Mouse (Mus musculus): ENCODE measurements at regions not wholly inside any gene's neighbourhood (a gene's known extent, or its start where the extent isn't known, plus 50 kb on each side); places are given as distances from the start of the nearest gene placed in this dataset.

- DNase-seq (ENCODE audit: low read depth, low spot score): no peak
These were observed 86.5 kb upstream of the Serbp1 start for GRCm38 (mm10) chr6:67151515-67151914.

GRCm38 (mm10) chr6:67149425-67149824 lies 88.6 kb upstream of the Serbp1 start:
- DNase-seq (ENCODE audit: low read depth, low spot score): no peak

GRCm38 (mm10) chr6:67146708-67147107 lies 91.3 kb upstream of the Serbp1 start:
- no peak for DNase-seq (ENCODE audit: low read depth, low spot score)

- DNase-seq (ENCODE audit: low read depth, low spot score): no peak
These were observed 92.0 kb upstream of the Serbp1 start for GRCm38 (mm10) chr6:67145969-67146368.

- peak; percentile 42 for DNase-seq (ENCODE audit: low read depth, low spot score)
These were observed 92.8 kb upstream of the Serbp1 start for GRCm38 (mm10) chr6:67144946-67145716.

GRCm38 (mm10) chr6:67142179-67142578 lies 95.8 kb upstream of the Serbp1 start:
- no peak for DNase-seq (ENCODE audit: low read depth, low spot score)

- no peak for DNase-seq (ENCODE audit: low read depth, low spot score)
These were observed 97.2 kb upstream of the Serbp1 start for GRCm38 (mm10) chr6:67140645-67141250.

GRCm38 (mm10) chr6:67139012-67139375 lies 99.0 kb upstream of the Serbp1 start:
- DNase-seq (ENCODE audit: low read depth, low spot score): no peak

- peak; percentile 92 for DNase-seq (ENCODE audit: low read depth, low spot score)
These were observed 99.5 kb upstream of the Serbp1 start for GRCm38 (mm10) chr6:67138302-67139011.

- DNase-seq (ENCODE audit: low read depth, low spot score): no peak
These were observed 100.2 kb upstream of the Gadd45a start for GRCm38 (mm10) chr6:67137482-67137881.

GRCm38 (mm10) chr6:67134915-67135314 lies 97.7 kb upstream of the Gadd45a start:
- DNase-seq (ENCODE audit: low read depth, low spot score): no peak

GRCm38 (mm10) chr6:67130540-67131301 lies 93.5 kb upstream of the Gadd45a start:
- no peak for DNase-seq (ENCODE audit: low read depth, low spot score)

GRCm38 (mm10) chr6:67129626-67130025 lies 92.4 kb upstream of the Gadd45a start:
- DNase-seq (ENCODE audit: low read depth, low spot score): no peak

- DNase-seq (ENCODE audit: low read depth, low spot score): no peak
These were observed 91.5 kb upstream of the Gadd45a start for GRCm38 (mm10) chr6:67128503-67129463.

- no peak for DNase-seq (ENCODE audit: low read depth, low spot score)
These were observed 90.5 kb upstream of the Gadd45a start for GRCm38 (mm10) chr6:67127727-67128126.

- no peak for DNase-seq (ENCODE audit: low read depth, low spot score)
These were observed 88.6 kb upstream of the Gadd45a start for GRCm38 (mm10) chr6:67125715-67126312.

GRCm38 (mm10) chr6:67124089-67124488 lies 86.8 kb upstream of the Gadd45a start:
- no peak for DNase-seq (ENCODE audit: low read depth, low spot score)

GRCm38 (mm10) chr6:67123071-67123470 lies 85.8 kb upstream of the Gadd45a start:
- DNase-seq (ENCODE audit: low read depth, low spot score): no peak

GRCm38 (mm10) chr6:67116306-67116705 lies 79.0 kb upstream of the Gadd45a start:
- no peak for DNase-seq (ENCODE audit: low read depth, low spot score)
